Mouse (Mus musculus) neural tube, embryonic 11.5 days (tissue): Measurements from ENCODE around the gene Epb41. TPM values are rescaled to one million over a fixed set of nuclear protein-coding genes. Genes with fewer than 3 reads are reported as not detected.

Experiments used
- ATAC-seq: fragments of 200-750 bp; cut with Nextera tagmentation; 2 replicates; pipeline ENCODE4 v1.8.0; 2017; ENCODE audit warnings: moderate number of reproducible peaks, mild to moderate bottlenecking, moderate TSS enrichment, moderate library complexity; ENCODE audit not compliant: insufficient read depth, low FRiP score, low TSS enrichment
- DNase-seq: peaks from one replicate; pipeline ENCODE4 v3.0.0-alpha.2; 2015; ENCODE audit warnings: low spot score
- H3K27ac ChIP-seq: fragments of 300-500 bp; sonication (generic); 2 replicates; pipeline ENCODE4 v1.5.1; 2014; ENCODE audit warnings: low read depth, mild to moderate bottlenecking, low read length
- H3K27me3 ChIP-seq: fragments of 300-500 bp; sonication (generic); 2 replicates; pipeline ENCODE4 v1.6.1; 2014; ENCODE audit warnings: mild to moderate bottlenecking, low read length, mixed read lengths; ENCODE audit not compliant: control insufficient read depth, insufficient read depth
- H3K36me3 ChIP-seq: fragments of 300-500 bp; sonication (generic); 2 replicates; pipeline ENCODE4 v1.6.1; 2014; ENCODE audit warnings: mild to moderate bottlenecking, low read length, moderate library complexity, mixed read lengths; ENCODE audit not compliant: control insufficient read depth, insufficient read depth
- H3K4me1 ChIP-seq: fragments of 300-500 bp; sonication (generic); 2 replicates; pipeline ENCODE4 v1.6.1; 2014; ENCODE audit warnings: low read length, mixed read lengths; ENCODE audit not compliant: control insufficient read depth, insufficient read depth
- H3K4me2 ChIP-seq: fragments of 300-500 bp; sonication (generic); 2 replicates; pipeline ENCODE4 v1.6.1; 2014; ENCODE audit warnings: low read depth, mild to moderate bottlenecking, moderate library complexity
- H3K4me3 ChIP-seq: fragments of 300-500 bp; sonication (generic); 2 replicates; pipeline ENCODE4 v1.5.1; 2014; ENCODE audit warnings: low read depth, low read length
- H3K9ac ChIP-seq: fragments of 300-500 bp; sonication (generic); 2 replicates; pipeline ENCODE4 v1.6.1; 2014; ENCODE audit warnings: mild to moderate bottlenecking, low read length
- H3K9me3 ChIP-seq: fragments of 300-500 bp; sonication (generic); 2 replicates; pipeline ENCODE4 v1.6.1; 2016; ENCODE audit warnings: low read length; ENCODE audit not compliant: control insufficient read depth
- WGBS: fragments of 180-500 bp; shearing (Covaris S2); extraction: QIAGEN DNeasy Blood & Tissue Kit; methylation state at CpG from one replicate; pipeline ENCODE4 v1.1.7; 2014; 5-methylcytosine and 5-hydroxymethylcytosine counted together
- polyA plus RNA-seq: library from polyadenylated mRNA; unstranded; fragments of >200 nt; fragmentation: Nextera tagmentation; extraction: Ambion mirVana; gene quantifications from 2 replicates; pipeline ENCODE4 v1.2.1, GENCODE M21; 2014

The Epb41 gene
- polyA plus RNA-seq, 1 experiment from 2014 or later: 203 TPM

DNA sequence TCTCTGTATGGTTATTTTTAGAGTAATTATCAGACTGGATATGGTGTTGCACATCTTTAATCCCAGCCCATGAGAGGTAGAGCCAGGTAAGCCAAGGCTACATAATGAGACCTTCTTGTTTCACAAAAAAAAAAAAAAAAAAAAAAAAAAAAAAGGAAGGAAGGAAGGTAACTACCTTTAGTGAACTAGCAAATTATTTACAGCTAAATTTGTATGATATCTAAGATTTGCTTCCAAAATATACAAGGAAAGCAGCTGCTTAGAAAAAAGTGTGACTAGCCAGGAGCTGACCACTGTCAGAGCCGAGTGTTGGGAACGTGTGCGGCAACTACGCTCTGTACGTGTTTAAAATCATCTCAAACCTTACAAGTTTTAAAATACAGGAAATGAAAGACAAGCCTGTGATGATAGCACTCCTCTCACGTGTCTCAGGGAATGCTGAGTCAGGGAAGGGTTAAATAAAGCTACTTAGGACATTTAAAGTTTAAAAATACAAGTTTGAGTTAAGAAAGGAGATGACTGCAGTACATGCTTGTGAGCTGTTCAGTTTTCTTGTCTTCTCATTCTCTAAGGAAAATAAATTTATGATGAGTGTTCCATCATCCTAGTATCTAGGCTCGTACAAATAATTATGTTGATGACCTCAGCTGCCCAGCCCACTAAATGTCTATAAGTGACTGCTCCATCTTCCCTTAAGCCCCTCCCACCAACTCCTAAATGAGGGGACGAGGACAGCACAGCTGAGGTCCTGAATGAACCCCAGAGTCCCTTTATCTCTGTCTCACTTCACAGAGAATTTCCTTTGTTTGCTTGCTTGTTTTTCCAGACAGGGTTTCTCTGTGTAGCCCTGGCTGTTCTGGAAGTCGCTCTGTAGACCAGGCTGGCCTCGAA, 45.0 kb downstream of the Epb41 start:
- Histone ChIP-seq H3K4me1 (0 out of 2 replicates have a peak, but pooled peaks cover 6% of the 10 kb centered on the region), H3K27me3 (no peaks in the 10 kb centered on the region), H3K9ac (no peak overlapping the region), H3K9me3 (no peaks in the 10 kb centered on the region), H3K4me2 (no peak overlapping the region), H3K36me3 (no peaks in the 10 kb centered on the region), H3K27ac (peak overlapping the region; percentile 58), H3K4me3 (no peak overlapping the region)
- WGBS: 69% methylated on average over 10 of the region's 10 CpGs
- ATAC-seq (no peak), DNase-seq (no peak)

DNA sequence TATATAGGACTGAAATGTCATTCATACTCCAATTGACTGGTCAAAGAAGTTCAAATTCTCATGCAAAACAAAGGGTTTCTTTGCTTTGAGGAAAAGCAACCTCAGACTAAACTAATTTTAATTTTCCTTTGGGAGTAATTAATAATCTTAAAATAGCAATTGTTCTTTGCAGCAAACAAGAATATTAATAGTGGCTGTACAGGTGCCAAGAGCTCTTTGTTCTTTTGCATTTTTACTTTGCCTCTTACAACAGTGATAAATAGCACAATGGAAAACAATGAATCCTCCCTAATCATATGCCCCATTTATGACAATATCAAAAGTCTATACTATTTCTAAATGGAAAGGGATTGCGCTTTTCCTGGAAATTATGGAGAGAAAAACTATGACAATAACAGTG, 47.3 kb downstream of the Epb41 start:
- Histone ChIP-seq H3K9me3 (no peaks in the 10 kb centered on the region), H3K27me3 (no peaks in the 10 kb centered on the region), H3K4me3 (no peak overlapping the region), H3K36me3 (no peaks in the 10 kb centered on the region), H3K4me1 (0 out of 2 replicates have a peak, but pooled peaks cover 9% of the 10 kb centered on the region), H3K9ac (no peak overlapping the region), H3K27ac (no peak overlapping the region), H3K4me2 (no peak overlapping the region)
- ATAC-seq (no peak), DNase-seq (no peak)
- 100% methylated on average over 1 of the region's 1 CpGs for WGBS

DNA sequence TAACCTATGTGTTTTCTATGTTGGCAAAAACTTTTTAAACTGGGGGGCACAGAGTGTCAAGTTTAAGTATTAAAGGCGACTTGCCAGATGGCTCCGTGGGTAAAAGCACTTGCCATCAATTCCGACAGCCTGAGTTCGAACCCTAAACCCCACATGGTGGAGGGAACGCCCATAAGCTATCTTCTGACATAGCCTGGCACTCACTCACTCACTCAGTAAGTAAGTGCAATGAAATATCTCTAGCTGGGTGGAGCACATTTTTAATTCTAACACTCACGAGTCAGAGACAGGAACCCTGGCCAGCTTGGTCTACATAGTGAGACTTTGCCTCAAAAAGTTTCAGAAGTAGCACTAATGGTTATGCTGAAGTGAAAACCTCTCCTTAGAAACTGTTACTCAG, 48.0 kb downstream of the Epb41 start:
- DNase-seq (no peak), ATAC-seq (no peak)
- no peaks in the 10 kb centered on the region for H3K36me3 ChIP-seq
- H3K4me3 ChIP-seq: no peak overlapping the region
- no peak overlapping the region for H3K4me2 ChIP-seq
- H3K9ac ChIP-seq: no peak overlapping the region
- 92% methylated on average over 6 of the region's 6 CpGs for WGBS
- no peaks in the 10 kb centered on the region for H3K9me3 ChIP-seq
- H3K27ac ChIP-seq: no peak overlapping the region
- H3K27me3 ChIP-seq: no peaks in the 10 kb centered on the region
- H3K4me1 ChIP-seq: 0 out of 2 replicates have a peak, but pooled peaks cover 9% of the 10 kb centered on the region

DNA sequence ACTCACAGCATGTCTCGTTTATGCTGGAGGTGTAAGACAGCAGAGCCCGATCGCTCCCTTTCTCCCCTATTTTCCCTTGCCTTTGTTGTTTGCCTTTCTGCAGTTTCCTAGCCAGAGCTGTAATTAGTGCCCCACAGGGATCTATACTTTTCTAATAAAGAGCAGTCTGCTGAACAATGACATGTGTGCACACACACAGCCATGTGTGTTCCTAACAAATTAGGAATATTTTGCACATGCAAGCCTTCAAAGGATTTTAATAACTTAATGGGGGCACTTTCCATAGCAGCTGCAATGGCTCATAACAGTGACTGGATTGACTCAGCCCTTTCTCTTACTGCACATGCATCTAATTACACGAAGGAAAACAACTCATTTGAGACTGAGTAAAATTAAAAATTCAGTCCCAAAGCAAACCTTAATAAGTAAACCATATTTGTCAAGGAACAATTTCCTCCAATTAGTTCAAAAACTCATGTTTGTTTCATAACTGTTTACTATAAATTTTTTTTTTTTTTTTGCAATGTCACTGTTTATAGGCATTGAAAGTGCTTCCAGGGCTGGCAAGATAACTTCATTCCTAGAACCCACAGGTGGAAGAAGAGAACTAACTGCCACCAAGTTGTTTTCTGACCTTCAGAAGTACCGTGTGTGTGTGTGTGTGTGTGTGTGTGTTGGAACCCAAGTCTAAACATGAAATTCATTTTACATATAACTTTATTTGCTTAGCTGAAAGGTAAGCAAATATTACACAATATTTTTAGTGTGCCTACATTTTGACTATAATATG, 49.2 kb downstream of the Epb41 start:
- Histone ChIP-seq H3K27ac (no peak overlapping the region), H3K9me3 (no peaks in the 10 kb centered on the region), H3K9ac (no peak overlapping the region), H3K4me3 (no peak overlapping the region), H3K4me2 (no peak overlapping the region), H3K36me3 (no peaks in the 10 kb centered on the region), H3K27me3 (no peaks in the 10 kb centered on the region), H3K4me1 (0 out of 2 replicates have a peak, but pooled peaks cover 7% of the 10 kb centered on the region)
- WGBS: 38% methylated on average over 5 of the region's 5 CpGs
- no peak for DNase-seq
- ATAC-seq: no peak

DNA sequence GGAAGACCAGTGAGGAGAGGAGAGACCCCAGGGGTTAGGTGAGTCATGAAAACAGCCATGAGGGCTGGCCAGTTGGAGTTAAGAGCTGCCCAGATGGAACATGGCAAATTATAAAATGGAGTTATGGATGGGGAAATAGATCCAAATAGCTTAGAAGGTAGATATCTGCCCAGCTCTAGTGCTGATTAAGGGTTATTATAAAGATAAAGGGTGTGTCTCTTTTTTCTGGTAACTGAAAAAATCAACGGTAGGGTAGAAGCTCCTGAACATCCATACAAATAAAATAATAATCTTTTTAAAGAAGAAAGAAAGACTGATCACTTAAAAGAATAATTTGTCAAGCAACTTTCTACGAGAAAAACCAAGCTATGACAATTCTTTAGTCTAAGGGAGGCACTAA, 49.9 kb downstream of the Epb41 start:
- 89% methylated on average over 2 of the region's 2 CpGs for WGBS
- no peak for DNase-seq
- no peak overlapping the region for H3K27ac ChIP-seq

DNA sequence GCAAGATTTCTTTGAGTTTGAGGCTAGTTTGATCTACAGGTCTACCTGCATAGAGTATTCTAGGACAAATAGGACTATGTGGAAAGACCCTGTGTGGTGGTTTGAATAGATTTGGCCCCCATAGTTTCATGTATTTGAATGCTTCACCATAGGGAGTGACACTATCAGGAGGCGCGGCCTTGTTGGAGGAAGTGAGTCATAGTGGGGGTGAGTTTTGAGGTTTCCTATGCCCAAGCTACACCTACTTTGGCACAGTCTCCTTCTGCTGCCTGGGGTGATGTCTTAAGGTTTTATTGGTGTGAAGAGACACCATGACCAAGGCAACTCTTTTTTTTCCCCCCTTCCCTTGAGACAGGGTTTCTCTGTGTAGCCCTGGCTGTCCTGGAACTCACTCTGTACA, 51.3 kb downstream of the Epb41 start:
- H3K27me3 ChIP-seq: no peaks in the 10 kb centered on the region
- H3K4me1 ChIP-seq: peaks cover 7% of the 10 kb centered on the region; the same call in 1 of the 2 replicates
- H3K4me3 ChIP-seq: no peak overlapping the region
- H3K9me3 ChIP-seq: no peaks in the 10 kb centered on the region
- no peaks in the 10 kb centered on the region for H3K36me3 ChIP-seq
- WGBS: 100% methylated on average over 2 of the region's 2 CpGs
- no peak overlapping the region for H3K9ac ChIP-seq
- no peak overlapping the region for H3K27ac ChIP-seq
- no peak for ATAC-seq
- DNase-seq: no peak
- no peak overlapping the region for H3K4me2 ChIP-seq

More for the DNA sequence above, 49.9 kb downstream of the Epb41 start:
- H3K36me3 ChIP-seq: no peaks in the 10 kb centered on the region
- H3K4me3 ChIP-seq: no peak overlapping the region
- H3K27me3 ChIP-seq: no peaks in the 10 kb centered on the region
- 0 out of 2 replicates have a peak, but pooled peaks cover 7% of the 10 kb centered on the region for H3K4me1 ChIP-seq
- no peaks in the 10 kb centered on the region for H3K9me3 ChIP-seq
- H3K9ac ChIP-seq: no peak overlapping the region
- no peak overlapping the region for H3K4me2 ChIP-seq
- ATAC-seq: no peak

DNA sequence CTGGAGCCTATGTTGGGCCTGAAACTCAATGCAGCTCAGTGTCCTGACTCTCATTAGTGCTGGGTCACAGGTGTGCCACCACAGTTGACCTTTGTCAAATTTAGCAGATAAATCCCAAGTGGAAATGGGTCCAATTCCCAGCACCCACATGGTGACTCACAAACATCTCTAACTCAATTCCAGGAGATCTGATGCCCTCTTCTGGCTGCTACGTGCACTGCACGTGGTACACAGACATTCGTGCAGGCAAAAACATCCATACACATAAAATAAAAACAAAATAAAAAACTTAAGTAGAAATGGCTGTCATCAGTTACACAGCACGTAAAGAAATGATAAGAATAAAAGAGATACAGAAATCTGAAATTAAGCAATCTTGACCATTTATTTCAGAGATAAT, 52.5 kb downstream of the Epb41 start:
- 90% methylated on average over 4 of the region's 4 CpGs for WGBS
- Histone ChIP-seq H3K4me1 (peaks cover 12% of the 10 kb centered on the region; the same call in 1 of the 2 replicates), H3K4me3 (no peak overlapping the region), H3K27ac (no peak overlapping the region), H3K36me3 (no peaks in the 10 kb centered on the region), H3K27me3 (no peaks in the 10 kb centered on the region), H3K9ac (no peak overlapping the region), H3K4me2 (no peak overlapping the region), H3K9me3 (no peaks in the 10 kb centered on the region)
- ATAC-seq (no peak), DNase-seq (no peak)

DNA sequence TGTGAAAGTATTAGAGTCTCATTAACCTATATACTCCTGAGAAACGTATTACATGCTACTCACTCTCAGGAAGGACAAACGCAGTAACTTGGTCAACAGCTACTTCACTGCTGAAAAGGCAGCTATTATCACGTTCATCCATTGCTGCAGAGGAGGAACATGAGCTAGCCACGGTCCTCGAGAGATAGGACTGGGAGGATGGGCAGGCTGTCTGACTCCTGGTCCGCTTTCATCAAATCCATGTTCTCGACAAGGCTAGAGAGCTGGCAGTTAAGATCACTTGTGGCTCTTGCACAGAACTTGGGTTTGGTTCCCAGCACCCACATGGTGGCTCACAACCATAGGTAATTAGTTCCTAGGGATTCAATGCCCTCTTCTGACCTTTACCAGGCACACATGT, 53.2 kb downstream of the Epb41 start:
- DNase-seq: no peak
- WGBS: 97% methylated on average over 7 of the region's 7 CpGs
- Histone ChIP-seq H3K27ac (no peak overlapping the region), H3K36me3 (no peaks in the 10 kb centered on the region), H3K27me3 (no peaks in the 10 kb centered on the region), H3K9ac (no peak overlapping the region), H3K4me3 (no peak overlapping the region), H3K4me1 (peaks cover 12% of the 10 kb centered on the region; the same call in 1 of the 2 replicates), H3K4me2 (no peak overlapping the region), H3K9me3 (no peaks in the 10 kb centered on the region)
- ATAC-seq: no peak
